Mouse (Mus musculus) olfactory bulb, adult 2 months (tissue): ENCODE results near the gene Ccdc62. TPM values are rescaled to one million over a fixed set of nuclear protein-coding genes. Genes with fewer than 3 reads are reported as not detected.

Experiments
- H3K27ac ChIP-seq: fragments of 200-500 bp; 2 replicates; pipeline ENCODE4 v1.5.1; 2012; ENCODE audit warnings: low read depth, low read length; ENCODE audit not compliant: insufficient read depth
- H3K4me1 ChIP-seq: fragments of 200-500 bp; 2 replicates; pipeline ENCODE4 v1.6.1; 2012; ENCODE audit warnings: low read length; ENCODE audit not compliant: control insufficient read depth, insufficient read depth
- H3K4me3 ChIP-seq: fragments of 200-500 bp; 2 replicates; pipeline ENCODE4 v1.5.1; 2012; ENCODE audit warnings: mild to moderate bottlenecking, low read depth, low read length, moderate library complexity; ENCODE audit not compliant: insufficient read depth
- CTCF ChIP-seq: fragments of 200-500 bp; IDR thresholded peaks from 2 replicates; pipeline ENCODE4 v1.5.1; 2012; ENCODE audit warnings: low read depth, mild to moderate bottlenecking, low read length, moderate library complexity; ENCODE audit not compliant: insufficient read depth
- POLR2A ChIP-seq: fragments of 200-500 bp; IDR thresholded peaks from 2 replicates; pipeline ENCODE4 v1.6.1; 2012; ENCODE audit warnings: mild to moderate bottlenecking, low read depth, low read length, moderate library complexity; ENCODE audit not compliant: insufficient read depth
- WGBS: fragments of 180-500 bp; shearing (Covaris S2); methylation state at CpG from one replicate; pipeline ENCODE4 v1.1.7; 2018; 5-methylcytosine and 5-hydroxymethylcytosine counted together
- polyA plus RNA-seq: library from polyadenylated mRNA; stranded (reverse); fragments of >200 nt; gene quantifications from 2 replicates; pipeline ENCODE4 v1.2.4, GENCODE M21; 2012; ENCODE audit warnings: low replicate concordance; ENCODE audit not compliant: missing spikeins, insufficient read depth, insufficient read length

The Ccdc62 gene
- polyA plus RNA-seq, 1 experiment: not detected

DNA sequence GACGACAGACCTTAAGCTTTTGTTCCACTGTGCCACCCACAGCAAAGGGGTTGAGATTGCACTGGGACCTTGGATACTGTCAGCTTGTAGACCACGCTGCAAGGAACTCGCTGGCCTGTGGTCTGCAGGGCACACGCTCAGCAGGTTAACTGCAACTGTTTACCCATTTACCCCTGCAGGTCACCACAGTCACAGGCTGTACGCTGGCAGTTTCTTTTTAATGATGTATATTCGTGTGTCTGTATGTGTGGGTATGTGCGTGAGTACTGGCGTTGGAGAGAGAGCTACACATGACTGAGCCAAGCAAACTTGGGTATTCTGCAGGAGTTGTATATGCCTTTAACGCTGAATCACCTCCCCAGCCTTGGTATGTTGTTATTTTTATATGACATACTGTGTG is 88.2 kb downstream of the Ccdc62 start:
- H3K4me1 ChIP-seq: peaks cover 44% of the 10 kb centered on the region
- H3K27ac ChIP-seq: no peak overlapping the region
- TF ChIP-seq CTCF (no peak), POLR2A (no peak)
- H3K4me3 ChIP-seq: no peak overlapping the region
- 58% methylated on average over 9 of the region's 9 CpGs for WGBS

Other genes with a start within 250 kb of the Ccdc62 start
- not detected in 2 replicates for gene Clip1, start 246.1 kb upstream of the Ccdc62 start, polyA plus RNA-seq
- not detected in 2 replicates for gene Zcchc8, start 209.6 kb upstream of the Ccdc62 start, polyA plus RNA-seq
- 245 and 278 TPM in 2 replicates for gene Rsrc2, start 181.3 kb upstream of the Ccdc62 start, polyA plus RNA-seq
- not detected in 2 replicates for gene Kntc1, start 181.0 kb upstream of the Ccdc62 start, polyA plus RNA-seq
- not detected in 2 replicates for gene Hcar2, start 65.2 kb upstream of the Ccdc62 start, polyA plus RNA-seq
- not detected in 2 replicates for gene Hcar1, start 50.7 kb upstream of the Ccdc62 start, polyA plus RNA-seq
- gene Denr, start 23.5 kb upstream of the Ccdc62 start, polyA plus RNA-seq: not detected in 2 replicates
- gene Gm43518, start 3.3 kb upstream of the Ccdc62 start, polyA plus RNA-seq: not detected in 2 replicates
- gene Hip1r, start 42.9 kb downstream of the Ccdc62 start, polyA plus RNA-seq: not detected in 2 replicates
- not detected in 2 replicates for gene Vps37b, start 101.6 kb downstream of the Ccdc62 start, polyA plus RNA-seq
- gene Abcb9, start 165.1 kb downstream of the Ccdc62 start, polyA plus RNA-seq: not detected in 2 replicates
- gene Ogfod2, start 181.6 kb downstream of the Ccdc62 start, polyA plus RNA-seq: not detected in 2 replicates
- gene Arl6ip4, start 185.4 kb downstream of the Ccdc62 start, polyA plus RNA-seq: not detected in 2 replicates